Mouse (Mus musculus) erythroblast, embryonic 14.5 days (primary cell): Measurements from ENCODE around the gene Inpp5a. TPM values are rescaled to one million over a fixed set of nuclear protein-coding genes. Genes with fewer than 3 reads are reported as not detected.

ENCODE experiments used
- H3K27me3 ChIP-seq: 2 replicates; pipeline ENCODE4 v1.6.1; 2012; ENCODE audit warnings: inconsistent platforms; ENCODE audit not compliant: control insufficient read depth
- H3K36me3 ChIP-seq: 2 replicates; pipeline ENCODE4 v1.6.1; 2012; ENCODE audit warnings: mild to moderate bottlenecking, inconsistent platforms; ENCODE audit not compliant: control insufficient read depth
- H3K4me1 ChIP-seq: 2 replicates; pipeline ENCODE4 v1.6.1; 2012; ENCODE audit warnings: inconsistent platforms; ENCODE audit not compliant: control insufficient read depth
- H3K4me3 ChIP-seq: replicated peaks from 2 replicates; pipeline ENCODE3; 2012; ENCODE audit warnings: moderate library complexity, mild to moderate bottlenecking, inconsistent platforms
- H3K9me3 ChIP-seq: 2 replicates; pipeline ENCODE4 v1.6.1; 2012; ENCODE audit warnings: low read length, inconsistent platforms, mixed read lengths; ENCODE audit not compliant: control insufficient read depth
- GATA1 ChIP-seq: IDR thresholded peaks from 2 replicates; pipeline ENCODE4 v1.6.1; 2012; ENCODE audit warnings: low read length, inconsistent platforms, mixed read lengths
- TAL1 ChIP-seq: IDR thresholded peaks from 3 replicates; pipeline ENCODE4 v1.6.1; 2012; ENCODE audit warnings: low read length, inconsistent platforms, mixed read lengths
- polyA plus RNA-seq: library from polyadenylated mRNA; stranded (reverse); fragments of >175 nt; gene quantifications from 2 replicates; pipeline ENCODE4 v1.2.3, GENCODE M21; 2012

Inpp5a gene
- polyA plus RNA-seq, 1 experiment = 0.25 TPM

DNA sequence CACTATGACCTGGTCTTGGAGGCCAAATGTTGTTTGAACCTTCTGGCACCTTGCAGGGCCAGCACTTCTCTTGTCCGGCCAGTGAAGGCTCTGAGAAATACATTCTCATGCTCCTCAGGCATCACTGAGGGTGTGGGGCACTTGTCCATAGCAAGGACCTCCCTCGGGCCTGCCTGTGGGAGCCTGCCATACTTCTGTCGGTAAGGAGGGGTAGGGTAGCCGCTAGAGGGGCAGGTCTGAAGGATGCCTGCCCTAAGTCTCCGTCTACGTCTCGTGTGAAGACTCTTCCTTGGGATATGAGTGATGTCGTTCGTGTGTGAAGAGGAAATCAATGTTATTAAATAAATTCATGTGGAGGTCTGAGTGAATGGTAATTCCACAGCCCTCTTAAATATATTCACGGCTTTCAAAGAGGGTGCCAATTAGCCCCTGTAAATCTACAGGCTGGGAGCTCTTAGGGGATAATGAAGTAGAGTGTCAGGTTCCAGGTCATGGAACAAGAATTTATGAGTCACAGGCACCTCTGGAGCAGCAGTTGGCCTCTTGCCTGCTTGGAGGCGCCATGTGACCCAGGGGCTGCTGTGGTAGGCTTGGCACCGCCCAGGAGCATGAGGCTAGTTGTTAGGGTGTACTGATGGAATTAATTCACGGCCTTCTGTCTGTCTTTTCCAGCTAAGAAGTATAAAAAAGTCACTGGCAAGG, 127.2 kb downstream of the Inpp5a start:
- no peak for TF ChIP-seq TAL1
- TF ChIP-seq GATA1 = no peak
- H3K36me3 ChIP-seq = no peaks in the 10 kb centered on the region
- no peaks in the 10 kb centered on the region for H3K4me1 ChIP-seq
- H3K9me3 ChIP-seq = no peaks in the 10 kb centered on the region
- no peak overlapping the region for H3K4me3 ChIP-seq
- no peaks in the 10 kb centered on the region for H3K27me3 ChIP-seq

DNA sequence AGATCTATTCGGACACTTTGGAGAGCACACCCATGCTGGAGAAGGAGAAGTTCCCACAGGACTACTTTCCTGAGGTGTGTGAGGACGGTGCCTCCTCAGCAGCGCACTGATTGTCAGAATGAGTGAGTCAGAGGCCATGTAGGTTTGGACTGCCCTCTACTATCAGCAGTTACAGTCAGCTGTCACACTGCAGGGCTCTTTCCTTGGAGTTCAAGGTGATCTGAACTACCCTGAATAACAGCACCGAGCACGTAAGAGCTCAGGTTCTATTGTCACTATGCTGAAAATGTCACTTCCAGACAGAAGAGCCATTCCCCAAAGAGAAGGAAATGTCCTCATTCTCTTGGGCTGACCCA, 127.7 kb downstream of the Inpp5a start:
- TF ChIP-seq GATA1 (no peak), TAL1 (no peak)
- Histone ChIP-seq H3K36me3 (no peaks in the 10 kb centered on the region), H3K4me1 (no peaks in the 10 kb centered on the region)

DNA sequence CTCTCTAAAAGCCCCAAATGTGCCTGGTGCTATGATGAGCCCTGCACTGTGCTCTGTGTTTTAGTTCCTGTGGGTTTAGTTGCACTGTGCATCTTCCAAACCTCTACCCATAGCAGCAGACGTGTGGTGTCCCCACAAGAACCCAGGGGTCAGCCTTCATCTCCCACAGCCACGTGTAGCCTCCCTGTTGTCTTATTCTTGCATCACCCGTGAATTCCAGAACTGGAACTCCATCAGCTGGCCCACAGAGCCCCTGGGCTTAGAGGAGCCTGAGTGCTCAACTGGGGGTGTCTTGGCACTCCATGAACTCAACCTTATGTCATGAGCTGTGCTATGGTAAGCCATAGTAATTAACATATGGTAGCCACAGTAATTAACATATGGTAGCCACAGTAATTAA, 129.4 kb downstream of the Inpp5a start:
- no peak for TF ChIP-seq TAL1
- no peak for TF ChIP-seq GATA1
- no peaks in the 10 kb centered on the region for H3K4me1 ChIP-seq
- H3K36me3 ChIP-seq = no peaks in the 10 kb centered on the region

More for the DNA sequence above, 127.7 kb downstream of the Inpp5a start:
- no peak overlapping the region for H3K4me3 ChIP-seq
- no peaks in the 10 kb centered on the region for H3K9me3 ChIP-seq
- no peaks in the 10 kb centered on the region for H3K27me3 ChIP-seq

DNA sequence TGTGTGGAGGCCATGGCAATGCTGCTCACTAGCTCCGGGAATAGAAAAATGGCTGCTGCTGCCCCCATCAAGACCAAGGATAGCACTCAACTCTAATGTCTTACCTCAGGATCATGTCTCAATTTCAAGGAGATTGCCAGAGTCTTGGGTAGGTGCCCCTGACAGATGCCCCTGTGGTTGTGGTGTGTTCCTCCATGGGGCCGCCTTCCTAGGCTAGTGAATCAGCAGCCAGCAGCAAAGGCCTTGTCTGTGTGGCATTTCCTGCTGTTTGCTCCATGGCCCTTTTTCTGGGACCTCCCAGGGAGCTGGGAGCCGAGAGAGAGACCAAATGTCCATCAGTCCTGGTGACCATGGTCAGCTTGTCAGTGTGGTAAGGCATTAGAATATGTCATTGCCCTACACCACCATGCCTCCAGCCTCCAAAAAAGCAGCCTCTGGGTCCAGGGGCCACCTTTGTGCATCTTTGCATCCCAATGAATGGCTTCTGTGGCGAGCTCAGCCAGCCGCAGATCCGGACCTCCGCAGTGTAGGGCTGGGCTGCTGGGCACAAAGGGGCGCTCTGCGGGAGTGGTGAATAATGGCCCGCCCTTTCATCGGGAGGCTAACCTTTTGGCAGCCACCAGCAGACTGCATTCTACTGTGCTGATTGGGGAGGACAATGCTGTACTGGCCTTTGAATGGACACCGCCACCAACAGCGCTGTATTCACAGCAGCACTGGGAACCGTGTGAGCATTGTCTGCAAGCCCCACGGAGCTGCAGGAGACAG, 139.6 kb downstream of the Inpp5a start:
- H3K4me1 ChIP-seq = no peaks in the 10 kb centered on the region
- no peaks in the 10 kb centered on the region for H3K27me3 ChIP-seq
- no peaks in the 10 kb centered on the region; the same call in 1 of the 2 replicates for H3K36me3 ChIP-seq
- no peak overlapping the region for H3K4me3 ChIP-seq
- no peaks in the 10 kb centered on the region for H3K9me3 ChIP-seq
- TF ChIP-seq TAL1 (no peak), GATA1 (no peak)

More for the DNA sequence above, 129.4 kb downstream of the Inpp5a start:
- no peaks in the 10 kb centered on the region for H3K27me3 ChIP-seq
- H3K9me3 ChIP-seq = no peaks in the 10 kb centered on the region
- no peak overlapping the region for H3K4me3 ChIP-seq

GRCm38 (mm10) chr7:139529208-139529607, 140.3 kb downstream of the Inpp5a start:
- TF ChIP-seq TAL1 (no peak), GATA1 (no peak)
- Histone ChIP-seq H3K36me3 (no peaks in the 10 kb centered on the region; the same call in 1 of the 2 replicates), H3K27me3 (no peaks in the 10 kb centered on the region), H3K4me1 (no peaks in the 10 kb centered on the region), H3K4me3 (no peak overlapping the region), H3K9me3 (no peaks in the 10 kb centered on the region)

DNA sequence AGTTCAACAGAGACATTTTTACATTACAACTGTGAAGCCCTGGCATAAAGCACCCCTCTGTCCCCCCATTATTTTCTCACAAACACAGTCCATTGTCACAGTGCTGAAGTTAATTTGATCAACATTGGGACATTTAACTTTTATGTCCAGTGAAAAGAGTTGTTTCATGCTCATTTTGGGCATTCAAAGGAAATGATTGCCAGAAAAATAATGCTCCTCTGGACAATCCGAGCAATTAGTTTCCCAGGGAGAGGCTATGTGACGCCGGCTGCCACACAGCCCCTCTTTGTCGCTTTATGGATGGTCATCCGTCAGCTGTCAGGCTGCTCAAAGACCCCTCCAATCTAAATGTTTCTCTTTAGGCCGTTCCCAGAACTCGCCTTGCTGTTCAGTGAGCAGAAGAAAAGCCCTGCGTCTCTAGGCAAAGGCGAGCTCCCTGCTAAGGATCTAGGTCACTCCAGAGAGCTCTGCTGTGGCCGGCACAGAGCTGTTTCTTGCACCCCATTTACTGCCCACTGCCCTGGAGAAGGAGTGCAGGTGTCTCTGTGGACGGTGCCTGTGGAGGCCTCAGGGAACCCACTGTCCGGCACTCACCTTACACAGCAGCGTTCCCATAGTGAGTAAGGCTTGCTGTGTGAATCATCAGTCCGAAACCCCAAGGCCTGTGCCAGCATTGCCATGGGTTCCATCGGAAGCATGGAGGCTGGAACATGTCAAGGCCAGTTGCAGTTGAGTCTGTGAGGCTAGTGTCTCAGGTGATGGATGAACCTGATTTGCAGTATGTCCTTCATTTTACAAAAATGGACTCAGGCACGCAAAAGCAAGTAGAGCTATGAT, 141.9 kb downstream of the Inpp5a start:
- TF ChIP-seq GATA1 = no peak
- TF ChIP-seq TAL1 = no peak
- H3K36me3 ChIP-seq = no peaks in the 10 kb centered on the region; the same call in 1 of the 2 replicates
- no peaks in the 10 kb centered on the region for H3K9me3 ChIP-seq

GRCm38 (mm10) chr7:139531428-139531801, 142.5 kb downstream of the Inpp5a start:
- Histone ChIP-seq H3K4me3 (no peak overlapping the region), H3K4me1 (no peaks in the 10 kb centered on the region), H3K9me3 (no peaks in the 10 kb centered on the region), H3K36me3 (no peaks in the 10 kb centered on the region), H3K27me3 (no peaks in the 10 kb centered on the region)
- TF ChIP-seq TAL1 (no peak), GATA1 (no peak)

More for the DNA sequence above, 141.9 kb downstream of the Inpp5a start:
- no peaks in the 10 kb centered on the region for H3K27me3 ChIP-seq
- no peaks in the 10 kb centered on the region for H3K4me1 ChIP-seq
- no peak overlapping the region for H3K4me3 ChIP-seq

DNA sequence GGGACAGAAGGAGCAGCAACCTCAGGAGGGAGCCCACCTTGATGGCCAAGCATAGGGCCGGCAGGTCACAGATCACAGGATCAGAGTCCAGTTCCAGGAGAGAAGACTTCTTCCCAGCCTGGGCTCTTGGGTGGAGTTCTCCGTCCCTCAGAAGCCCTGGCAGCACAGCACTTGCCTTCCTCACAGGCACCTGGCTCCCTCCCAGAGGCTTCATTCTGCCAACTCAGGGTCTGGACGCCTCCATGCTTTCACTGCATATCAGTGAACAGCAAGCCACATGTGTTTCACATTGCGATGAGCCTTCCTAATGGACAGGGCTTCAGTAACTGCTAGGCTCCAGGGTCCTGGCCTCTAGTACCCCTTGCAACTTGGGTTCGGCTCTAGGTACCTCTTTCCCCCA, 147.4 kb downstream of the Inpp5a start:
- Histone ChIP-seq H3K4me3 (no peak overlapping the region), H3K4me1 (no peaks in the 10 kb centered on the region), H3K27me3 (no peaks in the 10 kb centered on the region), H3K36me3 (no peaks in the 10 kb centered on the region), H3K9me3 (no peaks in the 10 kb centered on the region)
- TF ChIP-seq GATA1 (no peak), TAL1 (no peak)

GRCm38 (mm10) chr7:139536831-139537230, 147.9 kb downstream of the Inpp5a start:
- no peaks in the 10 kb centered on the region for H3K4me1 ChIP-seq
- H3K27me3 ChIP-seq = no peaks in the 10 kb centered on the region
- no peaks in the 10 kb centered on the region for H3K9me3 ChIP-seq
- H3K36me3 ChIP-seq = no peaks in the 10 kb centered on the region
- TF ChIP-seq TAL1 (no peak), GATA1 (no peak)
- no peak overlapping the region for H3K4me3 ChIP-seq
